Comparison of ENCODE assay signal across 9 mouse cellular contexts in genomic region chr5:107202801-107203559, GRCm38 (mm10).
DNase-seq lines count a peak whose midpoint lies in the region; ATAC-seq and TF ChIP-seq lines count a peak whose summit lies in the region.
"Had no signal": no experiment of that assay in that cellular context is flagged by ENCODE, and none has a peak within 500 bp of the region (broad histone marks: within the 10 kb centered on the region; RNA-seq: fewer than 3 reads in every experiment).

No protein-coding gene starts in this region.

- no peak for ATAC-seq in limb, embryonic 15.5 days (ENCODE audit: insufficient number of reproducible peaks, low FRiP score, low TSS enrichment, low read depth)

- no peaks in the 10 kb centered on the region for H3K79me2 ChIP-seq in liver, adult 2 months (ENCODE audit: control insufficient read depth, insufficient read depth, low read length)

- no peak overlapping the region; the same call in 1 of the 2 replicates for H3K27ac ChIP-seq in liver, adult 2 months (replicated peaks; ENCODE audit: insufficient read depth, low read depth, low read length)
- peak overlapping the region; percentile 69 for H3K27ac ChIP-seq in limb, embryonic 15.5 days
- H3K27ac ChIP-seq in small intestine, adult 2 months (ENCODE audit: insufficient read depth, low read depth, low read length), result peak overlapping the region; percentile 13; the same call in 1 of the 2 replicates

- H3K27me3 ChIP-seq in liver, adult 2 months (ENCODE audit: control insufficient read depth, insufficient read depth, low read length), result no peaks in the 10 kb centered on the region
- H3K27me3 ChIP-seq in limb, embryonic 15.5 days, result no peaks in the 10 kb centered on the region
- no peaks in the 10 kb centered on the region for H3K27me3 ChIP-seq in small intestine, adult 2 months (ENCODE audit: control insufficient read depth, insufficient read depth, low read length)

- H3K9ac ChIP-seq in liver, adult 2 months (ENCODE audit: low read depth, low read length), result no peak overlapping the region
- H3K9ac ChIP-seq in limb, embryonic 15.5 days, result no peak overlapping the region

- no peak overlapping the region; the same call in 1 of the 2 replicates for H3K4me2 ChIP-seq in limb, embryonic 15.5 days

- H3K9me3 ChIP-seq in limb, embryonic 15.5 days, result no peaks in the 10 kb centered on the region

- WGBS in liver, adult 2 months, result 34% methylated on average over 8 of the region's 8 CpGs
- 26% methylated on average over 8 of the region's 8 CpGs for WGBS in limb, embryonic 15.5 days
- WGBS in small intestine, adult 2 months, result 43% methylated on average over 8 of the region's 8 CpGs

- H3K4me1 ChIP-seq in liver, adult 2 months (ENCODE audit: control insufficient read depth, insufficient read depth, low read length), result peaks cover 3% of the 10 kb centered on the region; the same call in 1 of the 2 replicates
- H3K4me1 ChIP-seq in limb, embryonic 15.5 days, result peaks cover 56% of the 10 kb centered on the region
- H3K4me1 ChIP-seq in small intestine, adult 2 months (ENCODE audit: control insufficient read depth, insufficient read depth, insufficient read length, low read length), result no peaks in the 10 kb centered on the region; the same call in 1 of the 2 replicates

- TF ChIP-seq POLR2A in liver, adult 2 months (IDR thresholded peaks at IDR 0.05; ENCODE audit: extremely low read depth, insufficient read depth, low read length), result no peak
- TF ChIP-seq POLR2A in small intestine, adult 2 months (IDR thresholded peaks at IDR 0.05; ENCODE audit: low read depth, low read length), result no peak

- no peak for TF ChIP-seq CTCF in liver, adult 2 months (IDR thresholded peaks at IDR 0.05; ENCODE audit: low read depth, low read length)
- TF ChIP-seq CTCF in small intestine, adult 2 months (IDR thresholded peaks at IDR 0.05; ENCODE audit: extremely low read depth, insufficient read length, insufficient replicate concordance, low read depth, low read length), result no peak

- no peak overlapping the region for H3K4me3 ChIP-seq in liver, adult 2 months (ENCODE audit: insufficient read depth, low read depth, low read length)
- H3K4me3 ChIP-seq in limb, embryonic 15.5 days, result no peak overlapping the region
- H3K4me3 ChIP-seq in small intestine, adult 2 months (ENCODE audit: low read depth, low read length), result no peak overlapping the region

- DNase-seq in cerebellum, postnatal 10 days, result peak; percentile 18
- no peak for DNase-seq in cerebellum, adult 18-20 months
- peak; percentile 45 for DNase-seq in liver, adult 2 months (ENCODE audit: extremely low read depth, low read depth, low spot score)
- DNase-seq in liver, result no peak
- DNase-seq in adrenal gland, adult 8-10 months, result no peak
- DNase-seq in thymus, postnatal 25 days, result no peak
- DNase-seq: gastrocnemius, postnatal 14 days had no signal

- no peaks in the 10 kb centered on the region for H3K36me3 ChIP-seq in liver, adult 2 months (ENCODE audit: control insufficient read depth, insufficient read depth, low read length)
- H3K36me3 ChIP-seq in limb, embryonic 15.5 days, result no peaks in the 10 kb centered on the region
- no peaks in the 10 kb centered on the region for H3K36me3 ChIP-seq in small intestine, adult 2 months (ENCODE audit: control insufficient read depth, insufficient read depth, low read length)

Comparison
In these comparisons a context has a peak if more than half of its experiments do, and no peak if none do; other contexts are left out.
1. DNase-seq: peak in cerebellum, postnatal 10 days (2 of 2) and liver, adult 2 months (single experiment); none in cerebellum, adult 18-20 months (0 of 2), liver (single experiment), adrenal gland, adult 8-10 months (single experiment) and thymus, postnatal 25 days (single experiment).